Mouse (Mus musculus): ENCODE results near the gene Rtf2. TPM values are rescaled to one million over a fixed set of nuclear protein-coding genes. Genes with fewer than 3 reads are reported as not detected.

Gene Rtf2
- 10 to 100 TPM; 27.2 to 28.6 TPM for total RNA-seq (2021)
- 22.3 and 30.6 TPM in 2 replicates for polyA plus RNA-seq (2012; rRNA removed)
- long read RNA-seq, transcript Rtf2-201 (9 exons, 2,173 nt) = major isoform, 52 of 58 reads
- long read RNA-seq, partial matches to known transcripts = 2 of 58 reads
- long read RNA-seq, other reads (novel, unspliced or antisense) = 4 of 58 reads

DNA sequence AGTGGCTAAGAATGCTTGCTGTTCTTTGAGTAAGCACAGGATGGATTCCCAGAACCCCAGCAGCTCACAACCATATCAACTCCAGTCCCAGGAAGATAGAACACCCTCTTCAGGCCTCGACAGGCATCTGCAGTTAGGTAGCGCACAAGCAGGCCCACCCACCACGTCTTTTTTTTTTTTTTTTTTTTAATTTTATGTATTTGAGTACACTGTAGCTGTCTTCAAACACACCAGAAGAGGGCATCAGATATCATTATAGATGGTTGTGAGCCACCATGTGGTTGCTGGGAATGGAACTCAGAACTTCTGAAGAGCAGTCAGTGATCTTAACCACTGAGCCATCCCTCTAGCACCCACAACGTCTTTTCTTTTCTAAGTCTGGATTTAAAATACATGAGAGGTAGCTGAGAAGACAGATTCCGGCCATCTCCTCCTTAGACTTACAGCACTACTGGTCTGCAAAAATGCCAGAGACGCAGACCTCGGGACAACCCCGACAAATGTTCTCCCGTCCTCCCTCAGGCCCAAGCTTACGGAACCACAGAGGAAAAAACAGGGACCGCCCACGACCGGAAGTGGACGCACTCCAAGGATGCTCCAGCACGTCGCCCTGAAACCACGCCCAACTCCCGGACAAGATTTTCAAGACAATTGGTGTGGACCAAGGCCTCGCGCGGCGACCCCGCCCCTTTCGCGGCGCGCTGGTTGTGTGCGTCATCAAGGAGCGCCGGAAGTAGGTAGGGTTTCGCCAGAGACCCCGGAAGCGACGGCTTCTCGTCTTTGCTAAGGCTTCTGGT is at the start of gene Rtf2:
TSS of gene Rtf2 (plus strand) at position 714 of the 797 bp plus-strand sequence.
- Histone ChIP-seq H3K27me3 (ENCODE audit: control insufficient read depth, insufficient read depth, low read length) (no peaks in the 10 kb centered on the region), H3K4me1 (ENCODE audit: control insufficient read depth, insufficient read depth, low read length) (peaks cover 5% of the 10 kb centered on the region), H3K27ac (peak within 1 kb of the TSS; percentile 81), H3K79me2 (replicated peaks; ENCODE audit: control insufficient read depth, insufficient read depth, low read length) (peaks cover 2% of the 10 kb centered on the region), H3K36me3 (ENCODE audit: control insufficient read depth, insufficient read depth, low read length) (peaks cover 2% of the 10 kb centered on the region; the same call in 1 of the 2 replicates), H3K4me3 (peak within 1 kb of the TSS; percentile 74), H3K9ac (ENCODE audit: low read depth, low read length) (peak within 1 kb of the TSS; percentile 64)
- peak; percentile 99 to 100 for DNase-seq
- peak; percentile 20; the same call in 1 of the 2 replicates for TF ChIP-seq CTCF (IDR thresholded peaks at IDR 0.05)
- TF ChIP-seq EP300 (IDR thresholded peaks at IDR 0.05; ENCODE audit: insufficient read depth, low read depth, low read length) = peak; percentile 71; the same call in 1 of the 2 replicates
- TF ChIP-seq POLR2A (IDR thresholded peaks at IDR 0.05; ENCODE audit: insufficient read depth, low read depth, low read length) = peak; percentile 90
- WGBS = 3% methylated on average over 35 of the region's 35 CpGs
- intact Hi-C loops (cut with DNase I) = loop anchor here (2.0 to 10.0 kb wide), 2 partner anchors 69 to 95 kb away; partner anchors contain the start of genes Aurka, Cstf1 and Fam210b

DNA sequence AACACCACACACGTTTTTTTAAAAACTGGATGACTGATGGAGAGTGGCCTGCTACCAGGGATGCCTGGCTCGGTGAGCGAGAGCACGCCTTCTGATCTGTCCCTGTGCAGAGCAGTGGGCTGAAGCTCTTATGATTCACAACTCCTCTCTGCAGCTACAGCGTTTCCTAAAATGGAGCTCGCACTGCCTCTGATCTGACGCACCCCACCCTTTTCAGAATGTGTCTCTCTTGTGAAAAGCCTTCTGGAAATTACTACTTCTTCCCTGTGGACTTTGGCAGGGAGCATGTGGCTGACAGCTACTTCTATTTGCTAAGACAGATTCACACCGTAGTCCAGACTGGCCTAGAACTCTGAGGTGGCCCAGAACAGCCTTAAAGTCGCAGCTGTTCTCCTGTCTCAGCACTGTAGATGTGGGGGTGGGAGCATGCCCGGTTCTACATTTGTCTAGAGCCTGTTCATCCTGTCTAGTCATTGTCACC is 48.3 kb upstream of the Rtf2 start:
- no peak for TF ChIP-seq CTCF (IDR thresholded peaks at IDR 0.05)
- no peak for TF ChIP-seq POLR2A (IDR thresholded peaks at IDR 0.05; ENCODE audit: insufficient read depth, low read depth, low read length)
- TF ChIP-seq EP300 (IDR thresholded peaks at IDR 0.05; ENCODE audit: insufficient read depth, low read depth, low read length) = no peak
- DNase-seq = no peak
- no peaks in the 10 kb centered on the region for H3K79me2 ChIP-seq (replicated peaks; ENCODE audit: control insufficient read depth, insufficient read depth, low read length)
- H3K27me3 ChIP-seq (ENCODE audit: control insufficient read depth, insufficient read depth, low read length) = no peaks in the 10 kb centered on the region
- no peak overlapping the region for H3K9ac ChIP-seq (ENCODE audit: low read depth, low read length)
- H3K36me3 ChIP-seq (ENCODE audit: control insufficient read depth, insufficient read depth, low read length) = no peaks in the 10 kb centered on the region
- WGBS = 48% methylated on average over 10 of the region's 10 CpGs
- H3K4me1 ChIP-seq (ENCODE audit: control insufficient read depth, insufficient read depth, low read length) = no peaks in the 10 kb centered on the region; the same call in 1 of the 2 replicates
- intact Hi-C loops (cut with DNase I) = no loop called here
- no peak overlapping the region for H3K27ac ChIP-seq
- no peak overlapping the region for H3K4me3 ChIP-seq

DNA sequence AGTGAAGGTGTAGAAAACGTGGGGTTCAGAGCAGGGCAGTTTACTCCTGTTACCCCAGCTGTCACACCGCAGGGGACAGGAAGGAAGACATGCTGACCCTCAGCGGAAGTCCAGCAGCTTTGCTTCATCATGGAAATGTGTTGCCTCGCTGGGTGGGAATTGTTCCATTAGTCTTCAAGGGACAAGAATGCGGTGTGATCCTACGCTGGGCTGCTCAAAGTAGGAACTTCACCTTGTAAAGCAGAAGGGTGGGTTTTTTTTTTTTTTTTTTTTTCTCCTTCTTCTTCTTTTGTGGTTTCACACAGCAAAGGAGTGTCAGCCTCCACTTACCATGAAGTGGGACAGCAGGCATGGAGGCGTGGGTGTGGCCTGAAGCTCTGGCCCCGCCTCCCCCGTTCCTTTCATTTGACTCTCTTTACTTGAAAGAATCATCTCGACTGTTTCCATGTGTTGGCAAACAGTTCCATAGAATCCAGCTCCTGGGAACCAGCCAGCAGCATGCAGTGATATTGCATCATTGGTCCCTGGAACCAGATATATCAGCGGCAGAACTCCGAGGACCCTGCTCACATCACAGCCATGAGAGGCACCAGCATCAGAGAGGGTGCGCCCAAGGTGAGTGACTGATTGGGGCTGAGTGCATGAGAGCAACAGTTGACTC is 46.8 kb upstream of the Rtf2 start, which contains the start of gene Cass4:
TSS of gene Cass4 (plus strand) at position 404 of the 661 bp plus-strand sequence.
- Histone ChIP-seq H3K27ac (no peak within 1 kb of the TSS), H3K79me2 (replicated peaks; ENCODE audit: control insufficient read depth, insufficient read depth, low read length) (no peaks in the 10 kb centered on the region), H3K4me3 (no peak within 1 kb of the TSS), H3K4me1 (ENCODE audit: control insufficient read depth, insufficient read depth, low read length) (no peaks in the 10 kb centered on the region; the same call in 1 of the 2 replicates), H3K9ac (ENCODE audit: low read depth, low read length) (no peak within 1 kb of the TSS), H3K36me3 (ENCODE audit: control insufficient read depth, insufficient read depth, low read length) (no peaks in the 10 kb centered on the region), H3K27me3 (ENCODE audit: control insufficient read depth, insufficient read depth, low read length) (no peaks in the 10 kb centered on the region)
- no peak for TF ChIP-seq POLR2A (IDR thresholded peaks at IDR 0.05; ENCODE audit: insufficient read depth, low read depth, low read length)
- no peak for TF ChIP-seq CTCF (IDR thresholded peaks at IDR 0.05)
- no peak for TF ChIP-seq EP300 (IDR thresholded peaks at IDR 0.05; ENCODE audit: insufficient read depth, low read depth, low read length)
- intact Hi-C loops (cut with DNase I) = no loop called here
- peak; percentile 40 to 59 for DNase-seq
- 14% methylated on average over 13 of the region's 13 CpGs for WGBS

DNA sequence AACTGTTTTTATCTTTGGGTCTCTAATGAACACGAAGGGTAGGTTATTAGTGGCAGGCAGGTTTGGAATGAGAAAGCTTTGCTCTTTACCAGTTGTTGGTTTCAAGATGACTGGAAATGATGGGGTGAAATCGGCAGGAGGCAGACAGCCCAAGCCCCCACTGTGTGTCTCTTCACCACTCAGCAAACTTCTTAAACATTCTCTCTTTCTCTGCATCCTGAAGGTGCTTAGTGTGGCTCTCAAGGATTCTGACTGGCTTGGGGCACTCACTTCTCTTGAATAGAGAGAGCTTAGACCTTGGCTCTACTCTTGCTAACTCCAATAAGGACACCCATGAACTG is 46.3 kb upstream of the Rtf2 start:
- H3K36me3 ChIP-seq (ENCODE audit: control insufficient read depth, insufficient read depth, low read length) = no peaks in the 10 kb centered on the region
- no peaks in the 10 kb centered on the region; the same call in 1 of the 2 replicates for H3K4me1 ChIP-seq (ENCODE audit: control insufficient read depth, insufficient read depth, low read length)
- H3K79me2 ChIP-seq (replicated peaks; ENCODE audit: control insufficient read depth, insufficient read depth, low read length) = no peaks in the 10 kb centered on the region
- intact Hi-C loops (cut with DNase I) = no loop called here
- no peaks in the 10 kb centered on the region for H3K27me3 ChIP-seq (ENCODE audit: control insufficient read depth, insufficient read depth, low read length)
- 61% methylated on average over 2 of the region's 2 CpGs for WGBS
- no peak for DNase-seq
- H3K4me3 ChIP-seq = no peak overlapping the region
- no peak overlapping the region for H3K9ac ChIP-seq (ENCODE audit: low read depth, low read length)
- H3K27ac ChIP-seq = no peak overlapping the region
- TF ChIP-seq POLR2A (IDR thresholded peaks at IDR 0.05; ENCODE audit: insufficient read depth, low read depth, low read length) (no peak), CTCF (IDR thresholded peaks at IDR 0.05) (no peak), EP300 (IDR thresholded peaks at IDR 0.05; ENCODE audit: insufficient read depth, low read depth, low read length) (no peak)

GRCm38 (mm10) chr2:172394671-172395070 is 45.7 kb upstream of the Rtf2 start:
- Histone ChIP-seq H3K27me3 (ENCODE audit: control insufficient read depth, insufficient read depth, low read length) (no peaks in the 10 kb centered on the region), H3K79me2 (replicated peaks; ENCODE audit: control insufficient read depth, insufficient read depth, low read length) (no peaks in the 10 kb centered on the region), H3K9ac (ENCODE audit: low read depth, low read length) (no peak overlapping the region), H3K4me1 (ENCODE audit: control insufficient read depth, insufficient read depth, low read length) (peaks cover 1% of the 10 kb centered on the region), H3K27ac (no peak overlapping the region), H3K4me3 (no peak overlapping the region), H3K36me3 (ENCODE audit: control insufficient read depth, insufficient read depth, low read length) (no peaks in the 10 kb centered on the region)
- WGBS = 79% methylated on average over 4 of the region's 4 CpGs
- intact Hi-C loops (cut with DNase I) = no loop called here
- no peak for DNase-seq
- no peak for TF ChIP-seq POLR2A (IDR thresholded peaks at IDR 0.05; ENCODE audit: insufficient read depth, low read depth, low read length)
- no peak for TF ChIP-seq CTCF (IDR thresholded peaks at IDR 0.05)
- no peak for TF ChIP-seq EP300 (IDR thresholded peaks at IDR 0.05; ENCODE audit: insufficient read depth, low read depth, low read length)
